Mouse (Mus musculus) heart, adult 2 months (tissue): ENCODE measurements around the gene Lmntd1. TPM values are rescaled to one million over a fixed set of nuclear protein-coding genes. Genes with fewer than 3 reads are reported as not detected.
A peak's percentile ranks its signal among the peaks of the same experiment; 100 is the strongest.

Source experiments
- DNase-seq, 2 experiments: peaks; one replicate each; pipeline ENCODE4 v3.0.0; 2021
- H3K27ac ChIP-seq: fragments of 200-600 bp; 2 replicates; pipeline ENCODE4 v1.8.1; 2022
- H3K27me3 ChIP-seq: fragments of 200-500 bp; 2 replicates; pipeline ENCODE4 v1.6.1; 2012; ENCODE audit warnings: mild to moderate bottlenecking, low read length, inconsistent platforms, mixed read lengths; ENCODE audit not compliant: control insufficient read depth, insufficient read depth
- H3K36me3 ChIP-seq: fragments of 200-500 bp; 2 replicates; pipeline ENCODE4 v1.6.1; 2012; ENCODE audit warnings: low read length, inconsistent platforms; ENCODE audit not compliant: control insufficient read depth, insufficient read depth
- H3K4me1 ChIP-seq: fragments of 200-500 bp; 2 replicates; pipeline ENCODE4 v1.6.1; 2011; ENCODE audit warnings: low read length; ENCODE audit not compliant: control insufficient read depth, insufficient read depth
- H3K4me3 ChIP-seq: fragments of 200-600 bp; 2 replicates; pipeline ENCODE4 v1.8.1; 2022
- H3K79me2 ChIP-seq: fragments of 200-500 bp; replicated peaks from 2 replicates; pipeline ENCODE4 v1.6.1; 2012; ENCODE audit warnings: mild to moderate bottlenecking, inconsistent platforms, low read length, moderate library complexity, mixed read lengths; ENCODE audit not compliant: control insufficient read depth, insufficient read depth
- H3K9ac ChIP-seq: fragments of 200-500 bp; 2 replicates; pipeline ENCODE4 v1.6.1; 2012; ENCODE audit warnings: low read depth, mild to moderate bottlenecking, control low read depth, inconsistent platforms, low read length, mixed read lengths
- CTCF ChIP-seq: fragments of 200-600 bp; IDR thresholded peaks from 2 replicates; pipeline ENCODE4 v1.8.1; 2022; ENCODE audit warnings: antibody characterized with exemption, mild to moderate bottlenecking, moderate library complexity
- EP300 ChIP-seq: fragments of 200-500 bp; IDR thresholded peaks from 2 replicates; pipeline ENCODE4 v1.6.1; 2011; ENCODE audit warnings: low read depth, low read length, control low read depth; ENCODE audit not compliant: insufficient read depth
- POLR2A ChIP-seq: fragments of 200-500 bp; IDR thresholded peaks from 2 replicates; pipeline ENCODE4 v1.6.1; 2011; ENCODE audit warnings: mild to moderate bottlenecking, low read depth, low read length, control low read depth; ENCODE audit not compliant: insufficient read depth
- WGBS: fragments of 180-500 bp; shearing (Covaris S2); methylation state at CpG from one replicate; pipeline ENCODE4 v1.1.7; 2018; 5-methylcytosine and 5-hydroxymethylcytosine counted together
- intact Hi-C: fragments of 180-260 bp; cut with DNase I; formaldehyde crosslinking; loops from one replicate; pipeline ENCODE4 v1.15.1; 2025
- polyA plus RNA-seq: library from polyadenylated mRNA; depleted of rRNA; stranded (reverse); fragments of >200 nt; gene quantifications from 2 replicates; pipeline ENCODE4 v1.2.3, GENCODE M21; 2012
- total RNA-seq, 2 experiments: library from RNA; stranded (reverse); gene quantifications; 2 replicates each; pipeline ENCODE4 v1.2.3; 2021

The Lmntd1 gene
- total and polyA plus RNA-seq, 3 experiments, result 2.0 to 6.7 (median 2.2) TPM

GRCm38 (mm10) chr6:145343457-145343856 is 270.7 kb downstream of the Lmntd1 start:
- no peak for DNase-seq
- H3K36me3 ChIP-seq, result no peaks in the 10 kb centered on the region
- no peaks in the 10 kb centered on the region for H3K27me3 ChIP-seq
- no peak overlapping the region for H3K9ac ChIP-seq
- H3K27ac ChIP-seq, result no peak overlapping the region
- peaks cover 2% of the 10 kb centered on the region for H3K4me1 ChIP-seq
- WGBS, result 90% methylated on average over 1 of the region's 1 CpGs
- no peak overlapping the region for H3K4me3 ChIP-seq
- no peaks in the 10 kb centered on the region for H3K79me2 ChIP-seq
- intact Hi-C loops, result loop anchor here (2.0 kb wide), 1 partner anchor 253 kb away; no protein-coding TSS in a partner anchor
- TF ChIP-seq EP300 (no peak), POLR2A (no peak), CTCF (no peak)

- no peaks in the 10 kb centered on the region for H3K27me3 ChIP-seq
- no peaks in the 10 kb centered on the region for H3K36me3 ChIP-seq
- intact Hi-C loops, result loop anchor here (1.0 to 2.0 kb wide), 2 partner anchors 101 to 252 kb away; no protein-coding TSS in a partner anchor
- H3K79me2 ChIP-seq, result no peaks in the 10 kb centered on the region
- WGBS, result 72% methylated on average over 11 of the region's 11 CpGs
- H3K4me1 ChIP-seq, result peaks cover 2% of the 10 kb centered on the region
- no peak overlapping the region for H3K9ac ChIP-seq
- TF ChIP-seq EP300, result no peak
- TF ChIP-seq POLR2A, result no peak
- TF ChIP-seq CTCF, result no peak
- no peak for DNase-seq
- no peak overlapping the region for H3K27ac ChIP-seq
- H3K4me3 ChIP-seq, result no peak overlapping the region
Measured at GRCm38 (mm10) chr6:145342836-145343235, 271.3 kb downstream of the Lmntd1 start.

DNA sequence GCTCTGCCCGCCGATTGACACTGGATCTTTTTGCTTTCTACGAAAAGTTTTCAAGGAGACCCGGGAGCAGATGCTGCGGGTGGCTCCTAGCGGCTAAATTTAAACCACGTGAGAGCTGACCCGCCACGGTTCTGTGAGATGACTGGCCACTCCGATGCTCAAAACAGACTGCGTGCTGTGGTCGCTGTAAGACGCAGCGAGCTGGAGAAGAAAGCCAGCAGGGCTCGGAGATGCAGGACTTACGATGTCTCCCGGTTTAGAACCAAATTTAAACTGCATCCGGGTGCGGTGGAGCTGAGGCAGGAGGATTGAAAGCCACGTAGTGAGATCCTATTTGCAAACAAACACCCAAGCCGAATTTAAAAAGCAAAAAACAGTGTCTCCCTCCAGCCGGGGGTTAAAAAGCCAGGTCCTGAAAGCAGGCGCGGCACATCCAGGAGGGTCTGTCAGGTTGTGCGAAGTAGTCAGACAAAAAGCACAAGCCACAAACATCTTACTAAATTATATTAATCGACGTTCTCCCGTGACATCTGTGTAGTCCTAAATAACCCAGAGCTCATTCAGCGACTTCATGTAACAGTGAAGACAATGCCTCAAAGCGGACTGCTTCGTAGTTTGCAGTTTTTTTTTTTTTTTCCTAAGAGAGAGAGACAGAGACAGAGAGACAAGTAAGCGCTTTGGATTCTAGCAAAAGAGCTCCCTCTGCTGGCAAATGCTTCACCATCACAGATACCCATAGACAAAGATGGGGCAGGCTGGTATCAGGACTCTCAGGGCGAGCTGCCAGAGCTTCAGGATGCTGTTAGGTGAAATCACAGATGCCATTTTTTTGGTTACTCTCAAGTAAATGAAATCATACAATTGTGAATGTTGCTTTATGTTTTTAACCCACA is 272.6 kb downstream of the Lmntd1 start:
- H3K79me2 ChIP-seq, result no peaks in the 10 kb centered on the region
- H3K27me3 ChIP-seq, result no peaks in the 10 kb centered on the region
- peak; percentile 81 for TF ChIP-seq POLR2A
- TF ChIP-seq CTCF, result peak; percentile 96
- TF ChIP-seq EP300, result 0 out of 2 replicates have a peak, but pooled peaks have one; percentile 27
- peak overlapping the region; percentile 53 for H3K4me3 ChIP-seq
- peak overlapping the region; percentile 40 for H3K9ac ChIP-seq
- H3K4me1 ChIP-seq, result peaks cover 2% of the 10 kb centered on the region
- intact Hi-C loops, result loop anchor here (1.0 to 2.0 kb wide), 5 partner anchors 45 to 251 kb away; partner anchors contain the start of gene Kras
- no peaks in the 10 kb centered on the region for H3K36me3 ChIP-seq
- peak overlapping the region; percentile 95 for H3K27ac ChIP-seq
- WGBS, result under 1% methylated on average over 33 of the region's 33 CpGs
- peak; percentile 82 to 85 for DNase-seq

GRCm38 (mm10) chr6:145340657-145341146 is 273.4 kb downstream of the Lmntd1 start:
- intact Hi-C loops, result loop anchor here (1.0 to 2.0 kb wide), 3 partner anchors 44 to 153 kb away; partner anchors contain the start of gene Kras
- WGBS, result under 1% methylated on average over 37 of the region's 37 CpGs
- Histone ChIP-seq H3K36me3 (no peaks in the 10 kb centered on the region), H3K27ac (peak overlapping the region; percentile 95), H3K27me3 (no peaks in the 10 kb centered on the region), H3K4me1 (peaks cover 2% of the 10 kb centered on the region), H3K4me3 (peak overlapping the region; percentile 53), H3K9ac (peak overlapping the region; percentile 62), H3K79me2 (no peaks in the 10 kb centered on the region)
- TF ChIP-seq POLR2A, result peak; percentile 94
- TF ChIP-seq CTCF, result no peak
- peak; percentile 96 to 99 for DNase-seq

DNA sequence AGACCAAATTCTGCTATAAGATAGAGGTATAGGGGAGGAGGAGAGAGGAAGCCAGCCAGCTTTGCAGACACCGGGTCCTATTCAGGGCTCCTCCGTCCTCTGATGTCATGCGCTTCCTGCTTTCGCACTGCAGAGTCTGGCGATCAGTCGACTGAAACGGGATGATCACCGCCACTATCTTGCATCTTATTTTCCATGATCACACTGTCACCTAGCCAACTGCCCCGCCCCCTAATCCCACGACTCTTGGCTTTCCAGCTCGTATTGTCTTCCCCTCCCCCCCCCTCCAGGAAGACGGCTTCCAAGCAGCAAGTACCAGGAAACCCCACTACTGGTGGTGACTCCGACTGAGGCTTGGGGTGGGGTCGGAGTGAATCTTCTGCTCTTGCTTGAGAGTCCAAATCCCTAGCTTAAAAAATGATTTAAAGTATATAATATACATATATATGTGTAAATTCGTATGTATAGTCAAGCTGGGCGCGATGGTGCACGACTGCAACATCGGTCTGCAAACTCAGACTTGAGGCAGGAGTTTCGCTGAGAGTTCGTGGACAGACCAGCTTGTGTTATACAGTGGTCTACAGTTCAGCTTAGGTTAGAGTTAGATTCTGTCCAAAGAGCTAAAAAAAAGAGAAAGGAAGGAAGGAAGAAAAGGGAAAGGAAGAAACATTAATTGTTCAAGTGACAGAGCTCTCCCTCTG is 274.0 kb downstream of the Lmntd1 start:
- DNase-seq, result peak; percentile 83 to 86
- peak overlapping the region; percentile 51 for H3K4me3 ChIP-seq
- WGBS, result under 1% methylated on average over 21 of the region's 21 CpGs
- no peaks in the 10 kb centered on the region for H3K27me3 ChIP-seq
- peak overlapping the region; percentile 62 for H3K9ac ChIP-seq
- peaks cover 2% of the 10 kb centered on the region for H3K4me1 ChIP-seq
- peak overlapping the region; percentile 95 for H3K27ac ChIP-seq
- no peaks in the 10 kb centered on the region for H3K36me3 ChIP-seq
- no peaks in the 10 kb centered on the region for H3K79me2 ChIP-seq
- TF ChIP-seq CTCF (no peak), POLR2A (no peak; the same call in 1 of the 2 replicates), EP300 (peak; percentile 84)
- intact Hi-C loops, result loop anchor here (2.0 kb wide), 1 partner anchor 43 kb away; no protein-coding TSS in a partner anchor
